Mouse (Mus musculus) hematopoietic stem cell, adult 5-6 weeks (primary cell): Measurements from ENCODE around the gene Copb1. TPM values are rescaled to one million over a fixed set of nuclear protein-coding genes. Genes with fewer than 3 reads are reported as not detected.
"Not testable (repeated sequence)": the region's sequence is repeated elsewhere in the genome, so short reads cannot be mapped to it uniquely, and the experiment has no call there.

Experiments
- ATAC-seq, 2 experiments: fragments of 125-278 bp in 1 of 2; replicated peaks in 1 of 2; 2 replicates each; pipeline ENCODE4 v1.8.0; 2016 to 2017; ENCODE audit warnings: inconsistent platforms in 2 of 2, mild to moderate bottlenecking in 2 of 2, moderate number of reproducible peaks in 2 of 2, low read depth in 1 of 2, moderate TSS enrichment in 1 of 2; ENCODE audit not compliant: low FRiP score in 2 of 2, poor library complexity in 2 of 2, severe bottlenecking in 2 of 2, insufficient read depth in 1 of 2, low TSS enrichment in 1 of 2
- total RNA-seq: library from RNA; stranded (forward); fragments of 172-1452, 232-1000 nt; gene quantifications from 2 replicates; pipeline ENCODE4 v1.2.3, GENCODE M21; 2017

Copb1 gene
- total RNA-seq, 1 experiment from 2014 or later: 87.5 TPM

GRCm38 (mm10) chr7:114233980-114234379 is 20.5 kb downstream of the Copb1 start:
- ATAC-seq: no peak

- no peak for ATAC-seq
Measured at GRCm38 (mm10) chr7:114232982-114233381, 21.5 kb downstream of the Copb1 start.

GRCm38 (mm10) chr7:114231857-114232256 is 22.7 kb downstream of the Copb1 start:
- ATAC-seq: no peak

GRCm38 (mm10) chr7:114226521-114226920 is 28.0 kb downstream of the Copb1 start:
- ATAC-seq: no peak

DNA sequence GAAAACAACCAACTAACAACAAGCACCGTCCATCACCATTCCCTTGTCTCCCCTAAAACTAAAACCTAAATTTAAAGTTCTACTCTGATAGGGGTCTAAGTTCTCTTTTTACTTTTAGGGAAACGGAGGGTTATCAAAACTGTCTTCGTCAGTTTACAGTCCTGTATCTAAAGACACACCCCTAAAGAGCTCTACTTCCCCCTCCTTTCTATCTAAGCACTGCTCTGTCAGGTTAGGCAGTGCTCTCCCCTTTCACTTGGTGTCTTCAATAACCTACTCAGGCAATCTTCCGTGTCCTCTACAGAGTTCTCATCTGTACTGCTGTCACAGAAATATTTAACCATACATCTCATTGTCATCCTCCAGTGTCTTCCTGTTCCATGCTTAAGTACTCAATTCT is 34.1 kb downstream of the Copb1 start:
- no peak for ATAC-seq

GRCm38 (mm10) chr7:114216908-114217307 is 37.6 kb downstream of the Copb1 start:
- no peak for ATAC-seq

- ATAC-seq: no peak
Measured at GRCm38 (mm10) chr7:114214385-114214784, 40.1 kb downstream of the Copb1 start.

- no peak for ATAC-seq
Measured at GRCm38 (mm10) chr7:114213537-114213936, 41.0 kb downstream of the Copb1 start.

DNA sequence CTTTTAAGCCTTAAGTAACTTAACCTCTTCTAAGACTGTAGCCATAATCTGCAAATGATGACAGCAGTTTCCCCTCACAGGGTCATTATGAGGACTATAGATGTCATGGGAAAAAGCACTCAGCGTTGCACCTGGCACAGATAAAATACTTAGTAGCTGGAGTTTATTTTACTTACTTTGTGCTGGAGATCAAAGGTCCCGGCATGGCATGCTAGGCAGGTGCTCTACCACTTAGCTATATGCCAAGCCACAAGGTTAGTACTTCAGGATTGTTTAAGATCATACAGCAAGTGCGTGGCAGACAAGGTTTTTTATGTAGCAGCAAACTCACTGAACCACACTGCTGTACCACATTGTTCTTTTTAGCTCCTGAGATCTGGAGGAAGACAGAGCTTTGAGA is 43.9 kb downstream of the Copb1 start:
- no peak for ATAC-seq

- no peak for ATAC-seq
Measured at GRCm38 (mm10) chr7:114209841-114210240, 44.7 kb downstream of the Copb1 start.

DNA sequence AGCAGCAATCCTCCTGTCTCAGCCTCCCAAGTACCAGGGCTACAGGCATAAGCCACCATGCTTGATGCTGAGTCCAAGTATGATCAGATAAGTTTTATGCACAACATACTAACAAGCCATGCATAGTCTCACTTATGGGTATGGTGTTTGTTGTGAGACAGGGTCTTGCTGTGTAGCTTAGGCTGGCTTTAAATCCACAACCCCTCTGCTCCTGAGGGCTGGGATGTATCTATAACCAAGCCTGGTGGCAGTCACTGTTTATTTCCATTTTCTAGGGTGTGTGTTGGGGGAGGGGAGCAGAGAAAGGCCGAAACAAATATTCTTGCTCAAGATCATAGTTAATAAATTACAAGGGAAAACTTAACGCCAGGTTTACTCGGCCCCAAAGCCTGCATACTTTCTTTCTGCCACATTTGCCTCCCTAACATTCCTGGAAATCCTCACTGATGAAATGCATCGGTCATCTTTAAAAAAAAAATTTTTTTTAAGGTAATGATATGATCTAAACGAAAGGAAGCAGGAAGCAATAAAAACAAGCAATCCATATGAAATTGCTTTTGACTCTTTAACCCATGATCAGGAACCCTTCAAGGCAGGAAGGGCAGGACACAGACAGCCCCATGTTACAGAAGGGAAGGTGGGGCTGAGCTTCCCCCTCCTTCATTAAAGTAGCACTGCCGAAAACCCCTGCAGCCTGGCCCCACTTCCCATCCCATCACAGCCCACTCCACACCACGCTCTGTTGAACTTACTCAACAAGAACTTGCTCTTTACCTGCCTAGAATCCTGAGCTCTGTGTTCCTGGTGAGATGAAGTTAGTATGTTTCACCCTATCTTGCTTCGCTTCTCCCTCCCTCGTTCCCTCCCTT is 50.8 kb downstream of the Copb1 start:
- no peak for ATAC-seq

GRCm38 (mm10) chr7:114202972-114203404 is 51.5 kb downstream of the Copb1 start:
- no peak for ATAC-seq

DNA sequence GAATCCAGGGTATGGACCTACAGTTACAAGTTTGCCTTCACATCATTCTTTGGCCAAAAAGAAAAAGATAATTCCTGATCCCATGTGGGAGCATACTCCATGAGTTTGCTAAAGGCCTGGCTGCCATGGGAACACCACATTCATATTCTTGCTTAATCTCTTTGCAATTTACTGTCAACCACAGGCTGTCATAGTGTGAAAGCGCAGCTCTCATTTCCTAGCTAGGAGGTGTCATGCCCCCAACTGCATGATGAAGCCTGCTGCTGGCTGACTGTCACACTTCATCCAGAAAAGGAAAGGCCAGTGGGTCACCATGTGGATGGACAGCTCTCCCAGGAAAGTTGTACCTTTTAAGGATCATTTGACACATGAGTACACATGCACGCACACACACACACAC is 53.9 kb downstream of the Copb1 start:
- no peak for ATAC-seq

DNA sequence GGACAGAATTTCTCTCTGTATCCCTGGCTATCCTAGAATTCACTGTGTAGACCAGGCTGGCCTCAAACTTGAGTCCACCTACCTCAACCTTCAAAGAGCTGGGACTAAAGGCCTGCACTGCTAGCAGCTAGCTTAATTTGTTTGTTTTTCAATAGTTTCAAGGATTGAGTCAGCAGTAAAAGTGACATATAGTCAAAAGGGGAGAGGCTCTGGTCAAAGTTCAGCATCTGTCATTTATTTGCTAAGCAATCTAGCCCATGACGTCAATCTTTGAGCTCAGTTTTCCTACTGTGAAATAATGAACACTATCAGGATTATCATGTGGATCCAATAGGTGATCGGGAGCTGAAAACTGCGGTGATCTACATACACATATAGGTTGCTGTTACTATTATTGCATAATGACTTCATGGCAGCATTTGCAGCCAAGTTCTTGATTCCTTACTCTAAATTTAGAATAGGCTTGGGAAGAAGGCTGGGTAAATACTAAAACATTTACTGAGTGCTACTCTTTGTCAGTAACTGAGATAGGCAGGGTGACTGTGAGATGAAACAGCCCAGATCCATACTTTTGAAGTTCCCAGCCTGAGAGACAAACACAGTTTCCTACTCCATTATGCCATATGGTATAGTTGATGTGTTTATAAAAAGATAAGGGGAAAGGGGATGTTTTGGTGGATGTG is 54.9 kb downstream of the Copb1 start:
- ATAC-seq: no peak

DNA sequence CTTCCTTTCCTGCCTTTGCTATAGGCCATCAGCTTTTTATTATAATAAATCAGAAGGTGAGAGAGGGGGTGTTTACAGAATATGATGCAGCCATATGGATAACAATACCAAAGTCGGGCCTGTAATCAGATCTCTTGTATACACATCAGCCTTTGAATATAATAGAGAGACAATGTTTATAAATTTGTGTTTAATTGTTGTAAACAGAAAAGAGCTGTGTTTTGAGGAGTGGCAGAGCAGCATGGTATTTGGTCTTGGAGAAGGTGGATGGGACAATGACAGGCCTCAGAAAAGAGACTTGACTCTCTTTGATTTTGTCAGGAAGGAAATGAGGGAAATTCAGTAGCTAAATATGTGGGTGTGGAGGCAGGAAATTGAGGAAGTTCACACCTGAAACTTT is 56.3 kb downstream of the Copb1 start:
- no peak for ATAC-seq

DNA sequence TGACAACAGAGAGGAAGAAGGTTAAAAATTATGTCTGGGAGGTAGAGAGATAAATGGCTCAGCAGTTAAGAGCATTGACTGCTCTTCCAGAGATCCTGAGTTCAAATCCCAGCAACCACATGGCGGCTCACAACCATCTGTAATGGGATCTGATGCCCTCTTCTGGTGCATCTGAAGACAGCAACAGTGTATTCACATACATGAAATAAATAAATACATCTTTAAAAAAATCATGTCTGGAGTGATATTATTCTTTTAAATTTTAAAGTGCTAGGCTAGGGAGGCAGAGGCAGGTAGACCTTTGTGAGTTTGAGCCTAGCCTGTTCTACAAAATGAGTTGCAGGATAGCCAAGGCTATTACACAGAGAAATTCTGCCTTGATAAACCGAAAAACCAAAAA is 57.9 kb downstream of the Copb1 start:
- not testable (repeated sequence) for ATAC-seq

DNA sequence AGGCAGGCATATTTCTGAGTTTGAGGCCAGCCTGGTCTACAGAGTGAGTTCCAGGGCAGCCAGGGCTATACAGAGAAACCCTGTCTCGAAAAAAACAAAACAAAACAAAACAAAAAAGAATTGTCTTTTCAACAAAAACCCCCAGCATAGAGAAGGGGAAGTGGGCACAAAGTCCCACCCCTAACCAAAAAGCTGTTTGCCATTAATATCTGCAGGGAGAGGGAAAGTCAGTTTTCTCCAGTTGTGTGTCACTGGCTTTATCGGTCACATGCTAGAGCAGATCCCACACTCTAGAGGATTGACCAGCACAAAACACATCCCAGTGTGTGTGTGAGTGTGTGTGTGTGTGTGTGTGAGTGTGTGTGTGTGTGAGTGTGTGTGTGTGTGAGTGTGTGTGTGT is 59.7 kb downstream of the Copb1 start:
- not testable (repeated sequence) for ATAC-seq

DNA sequence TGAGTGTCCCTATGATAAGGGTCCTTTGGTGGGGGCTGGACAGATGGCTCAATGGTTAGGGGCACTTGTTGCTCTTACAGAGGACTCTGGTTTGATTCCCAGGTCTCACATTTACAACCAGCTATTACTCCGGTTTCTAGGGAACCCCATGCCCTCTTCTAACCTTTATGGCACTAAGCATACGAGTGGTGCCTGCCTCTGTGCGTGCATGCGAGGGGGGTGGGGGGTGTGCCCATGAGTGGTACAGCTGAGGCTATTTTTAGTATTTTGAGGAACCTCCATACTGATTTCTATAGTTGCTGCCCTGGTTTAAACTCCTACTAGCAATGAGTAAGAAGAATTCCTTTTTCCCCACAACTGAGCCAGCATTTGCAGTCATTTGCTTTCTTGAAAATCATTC is 60.3 kb downstream of the Copb1 start:
- no peak for ATAC-seq
